Mouse (Mus musculus): Measurements from ENCODE around the gene Mcm10.

The Mcm10 gene

GRCm38 (mm10) chr2:5012491-5013324, at the start of gene Mcm10:
Gene Mcm10, minus strand, starts transcription at chr2:5012791.
- peak; percentile 86 to 87 for DNase-seq (ENCODE audit: low spot score in 2 of 2)

DNA sequence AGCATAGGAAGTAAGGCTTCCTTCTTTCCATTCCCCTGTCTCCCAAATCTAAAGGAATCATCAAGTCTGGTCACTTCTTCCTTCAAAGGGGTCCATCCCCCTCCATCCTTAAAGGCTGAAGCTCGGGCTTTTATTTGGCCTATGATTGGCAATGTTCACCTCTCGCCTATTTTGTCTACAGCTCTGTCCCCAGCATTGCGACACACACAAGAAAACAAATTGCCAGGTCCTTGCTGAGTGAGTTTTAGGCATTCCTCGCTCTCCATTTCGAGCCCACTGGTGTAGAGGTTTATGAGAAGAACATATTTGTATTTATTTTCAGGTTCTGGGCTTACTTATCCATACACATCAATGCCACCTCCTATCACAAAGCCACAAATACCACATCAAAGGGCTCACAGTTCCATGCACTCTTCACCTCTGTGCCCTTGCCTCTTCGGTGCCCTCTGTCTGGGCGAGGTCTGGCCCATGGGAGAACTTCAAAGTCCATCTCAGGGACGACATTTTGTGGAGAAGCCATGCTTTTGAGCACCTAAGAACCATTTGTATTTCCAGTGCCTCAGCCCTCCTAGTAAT, 48.6 kb upstream of the Mcm10 start:
- peak in 1 of 2 experiments; percentile 4 for DNase-seq (ENCODE audit: low spot score in 2 of 2)

- no peak for DNase-seq (ENCODE audit: low spot score in 2 of 2)
These were observed 47.4 kb upstream of the Mcm10 start for GRCm38 (mm10) chr2:5059997-5060396.

DNA sequence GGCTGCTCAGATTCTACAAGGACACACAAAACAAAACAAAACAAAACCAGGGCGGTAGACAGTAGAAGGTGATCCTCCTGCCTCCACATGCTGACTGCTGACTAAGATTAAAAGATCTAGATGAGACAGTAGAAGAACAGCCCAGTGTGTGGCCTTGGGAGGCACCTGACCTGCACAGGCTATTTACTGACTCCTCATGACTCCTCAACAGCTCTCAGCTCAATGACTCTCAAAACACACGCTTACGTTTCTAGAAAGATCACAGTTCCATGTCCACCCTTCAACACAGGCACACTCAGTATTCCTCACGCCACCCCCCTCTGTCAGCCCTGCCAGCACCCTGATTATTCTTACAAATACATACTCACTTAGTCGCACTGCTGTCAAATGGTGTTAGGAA, 45.8 kb upstream of the Mcm10 start:
- no peak for DNase-seq (ENCODE audit: low spot score in 2 of 2)

DNA sequence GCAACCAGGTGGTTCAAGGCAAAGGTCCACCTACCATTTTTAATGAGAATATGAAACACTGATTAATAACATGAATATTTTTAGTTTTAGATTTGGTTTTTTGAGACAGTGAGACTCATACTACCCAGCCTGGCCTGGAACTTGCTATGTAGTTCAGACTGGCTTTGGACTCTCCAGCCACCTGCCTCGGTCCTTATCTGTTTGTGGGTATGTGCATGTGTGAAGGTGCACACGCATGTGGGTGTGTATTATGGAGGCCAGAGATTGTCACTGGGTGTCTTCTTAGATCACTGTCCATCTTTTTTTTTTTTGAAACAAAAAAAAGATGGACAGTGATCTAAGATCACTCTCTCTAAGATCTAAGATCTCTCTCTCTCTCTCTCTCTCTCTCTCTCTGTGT, 38.0 kb upstream of the Mcm10 start:
- no peak for DNase-seq (ENCODE audit: low spot score in 2 of 2)

- DNase-seq (ENCODE audit: low spot score in 2 of 2) = no peak
These were observed 34.4 kb upstream of the Mcm10 start for GRCm38 (mm10) chr2:5047016-5047415.

DNA sequence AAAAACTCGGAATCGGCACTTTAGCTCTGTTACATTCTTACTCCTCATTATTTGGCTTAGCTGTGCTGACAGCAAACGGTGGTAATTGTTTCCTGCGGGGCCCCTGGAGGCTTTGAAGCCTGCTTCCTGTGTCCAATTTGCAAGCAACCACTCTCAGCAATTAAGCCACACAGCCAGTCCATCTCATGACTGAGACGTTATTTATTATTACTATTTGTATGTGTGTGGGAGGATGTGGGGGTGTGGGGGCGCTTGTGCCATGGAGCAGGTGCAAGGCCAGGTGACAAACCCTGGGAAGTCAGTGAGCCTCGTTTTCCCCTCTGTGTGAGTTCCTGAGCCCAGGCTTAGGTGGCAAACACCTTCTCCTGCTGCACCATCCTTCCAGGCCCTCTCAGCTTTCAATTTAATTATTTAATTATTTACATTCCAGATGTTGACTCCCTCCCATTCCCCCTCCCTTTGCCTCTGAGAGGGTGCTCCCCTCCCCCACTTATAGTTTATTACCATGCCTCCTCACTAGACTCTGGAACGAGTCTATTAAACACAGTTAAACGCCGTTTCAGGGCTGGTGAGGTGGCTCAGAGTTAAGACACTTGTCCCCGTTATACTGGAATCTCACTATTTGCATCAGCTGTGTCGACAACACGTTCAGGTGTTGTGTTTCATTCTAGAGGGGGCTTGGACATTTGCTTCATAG, 32.8 kb upstream of the Mcm10 start:
- DNase-seq (ENCODE audit: low spot score in 2 of 2) = no peak

DNA sequence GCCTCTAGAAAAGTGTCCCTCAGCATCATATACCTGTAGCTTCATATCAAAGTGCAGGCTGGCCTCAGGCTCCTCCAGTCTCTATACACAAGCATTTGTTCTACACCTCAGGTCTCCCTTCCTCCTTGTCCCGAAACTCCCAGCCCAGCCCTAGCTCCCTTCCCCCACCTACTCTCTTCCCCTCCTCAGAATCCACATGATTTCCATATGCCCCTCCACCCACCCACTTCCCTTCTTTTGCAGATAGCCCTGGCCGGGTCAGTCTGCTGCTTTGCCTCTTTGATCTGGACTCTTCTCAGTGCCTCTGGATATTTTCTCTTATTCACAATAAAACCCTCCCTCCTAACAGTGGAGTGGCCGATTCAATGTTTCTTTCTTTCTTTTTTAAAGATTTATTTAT, 31.7 kb upstream of the Mcm10 start:
- DNase-seq (ENCODE audit: low spot score in 2 of 2) = no peak

- DNase-seq (ENCODE audit: low spot score in 2 of 2) = no peak
These were observed 30.8 kb upstream of the Mcm10 start for GRCm38 (mm10) chr2:5043476-5043761.

DNA sequence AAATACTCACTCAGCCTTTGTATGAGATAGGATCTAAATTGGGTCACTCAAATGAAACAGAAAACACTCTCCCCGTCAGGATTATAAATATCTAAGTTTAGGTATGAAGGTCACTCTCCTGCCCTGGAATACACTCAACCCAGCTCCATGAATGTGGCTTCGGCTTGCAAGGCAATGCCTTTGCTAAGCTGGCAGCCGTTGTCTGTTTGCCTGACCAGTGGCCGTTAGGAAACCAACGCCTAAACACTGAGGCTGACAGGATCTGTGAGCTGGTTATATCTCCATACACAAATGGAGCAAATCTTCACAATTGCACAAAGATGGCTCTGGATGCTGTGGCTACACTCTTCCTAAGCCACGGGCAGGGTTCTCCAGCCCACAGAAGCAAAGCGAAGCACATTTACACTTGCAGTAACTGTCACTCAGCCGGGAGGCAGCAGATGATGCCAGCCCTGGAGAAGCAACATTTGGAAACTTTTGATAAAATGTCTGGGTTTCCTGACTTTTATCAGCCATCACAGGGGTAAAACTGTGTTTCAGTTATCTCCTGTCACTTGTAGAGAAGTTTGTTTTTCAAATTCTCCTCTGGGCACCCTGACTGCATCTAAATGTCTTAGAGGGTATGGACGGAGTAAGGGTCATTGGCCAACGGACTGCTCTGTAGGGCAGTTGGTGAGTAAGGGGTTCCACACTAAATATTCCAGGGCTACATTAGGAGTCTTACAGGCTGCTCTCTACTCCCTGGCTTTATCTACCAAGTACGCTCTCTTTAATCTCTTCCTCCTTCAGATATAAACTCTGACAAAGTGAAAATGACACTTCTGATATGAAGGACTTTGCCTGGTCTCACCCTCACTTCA, 30.3 kb upstream of the Mcm10 start:
- DNase-seq (ENCODE audit: low spot score in 2 of 2) = no peak

- no peak for DNase-seq (ENCODE audit: low spot score in 2 of 2)
These were observed 29.3 kb upstream of the Mcm10 start for GRCm38 (mm10) chr2:5041854-5042253.

- no peak for DNase-seq (ENCODE audit: low spot score in 2 of 2)
These were observed 27.9 kb upstream of the Mcm10 start for GRCm38 (mm10) chr2:5040281-5041161.

GRCm38 (mm10) chr2:5039350-5040170, 27.0 kb upstream of the Mcm10 start:
- no peak for DNase-seq (ENCODE audit: low spot score in 2 of 2)

GRCm38 (mm10) chr2:5038320-5038719, 25.7 kb upstream of the Mcm10 start:
- no peak for DNase-seq (ENCODE audit: low spot score in 2 of 2)

- DNase-seq (ENCODE audit: low spot score in 2 of 2) = no peak
These were observed 24.8 kb upstream of the Mcm10 start for GRCm38 (mm10) chr2:5037390-5037789.

DNA sequence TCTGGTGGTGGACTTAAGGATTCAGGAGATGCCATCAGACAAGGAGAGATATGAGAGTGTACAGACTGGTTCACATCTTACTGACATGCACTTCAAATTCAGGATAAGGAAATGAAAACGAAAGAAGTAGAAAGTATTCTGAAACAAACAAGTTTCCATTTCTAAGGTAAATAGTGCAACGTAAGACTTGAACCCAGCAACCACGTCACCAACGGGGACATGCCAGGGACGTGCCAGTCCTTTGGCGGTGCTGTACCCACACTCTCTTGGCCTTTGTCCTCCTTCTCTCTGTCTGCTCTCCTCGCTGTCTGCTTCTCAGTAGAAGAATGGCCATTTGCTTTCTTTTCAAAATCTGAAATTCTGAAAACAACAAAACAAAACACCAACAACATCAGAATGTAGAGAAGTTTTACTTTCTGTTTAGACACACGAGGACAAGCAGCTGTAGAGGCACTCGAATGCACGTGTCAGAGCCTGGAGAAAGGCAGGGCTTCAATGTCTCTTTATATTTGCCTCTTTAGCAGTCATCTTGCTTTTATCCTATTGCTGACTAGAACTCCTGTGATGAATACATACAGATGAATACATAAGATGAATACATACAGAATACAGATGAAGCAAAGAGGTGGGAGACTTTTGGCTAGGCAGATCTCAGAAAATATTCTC, 24.0 kb upstream of the Mcm10 start:
- DNase-seq (ENCODE audit: low spot score in 2 of 2) = no peak

DNA sequence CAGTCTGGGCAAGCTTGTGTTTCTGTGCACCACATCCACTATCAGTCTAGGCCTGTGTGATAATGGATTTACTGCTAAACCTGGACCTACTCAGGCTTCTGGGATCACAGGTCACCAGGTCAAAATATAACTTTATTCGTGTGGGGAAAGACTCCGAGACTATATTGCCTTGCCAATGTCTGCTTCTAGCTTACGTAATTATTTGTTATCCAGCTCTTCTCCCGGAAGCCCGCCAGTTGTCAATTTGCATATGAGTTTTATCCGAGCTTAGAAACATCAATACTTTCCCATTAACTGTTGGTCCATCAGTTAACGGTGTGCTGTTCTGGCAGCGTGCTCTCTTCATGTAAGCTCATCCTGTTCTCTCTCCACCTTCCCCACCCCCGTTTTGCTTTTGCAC, 22.6 kb upstream of the Mcm10 start:
- no peak for DNase-seq (ENCODE audit: low spot score in 2 of 2)

DNA sequence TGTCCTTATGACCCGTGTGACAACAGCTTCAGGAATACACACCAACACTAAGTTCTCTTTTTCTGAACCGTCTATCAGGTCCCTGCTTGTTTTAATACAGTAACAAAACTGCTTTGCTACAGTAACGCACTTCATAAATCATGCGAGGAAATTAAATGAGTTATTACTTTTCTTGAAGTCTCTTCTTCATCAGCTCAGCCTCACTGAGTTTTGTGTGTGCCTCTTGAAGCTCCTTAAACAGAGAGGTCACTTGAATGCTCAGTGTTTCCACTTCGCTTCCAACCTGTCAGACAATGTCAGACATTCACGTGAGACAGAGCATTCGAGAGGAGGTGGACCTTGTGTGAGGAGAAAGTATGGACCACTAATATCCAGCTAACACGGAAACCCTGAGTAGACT, 22.2 kb upstream of the Mcm10 start:
- DNase-seq (ENCODE audit: low spot score in 2 of 2) = no peak

DNA sequence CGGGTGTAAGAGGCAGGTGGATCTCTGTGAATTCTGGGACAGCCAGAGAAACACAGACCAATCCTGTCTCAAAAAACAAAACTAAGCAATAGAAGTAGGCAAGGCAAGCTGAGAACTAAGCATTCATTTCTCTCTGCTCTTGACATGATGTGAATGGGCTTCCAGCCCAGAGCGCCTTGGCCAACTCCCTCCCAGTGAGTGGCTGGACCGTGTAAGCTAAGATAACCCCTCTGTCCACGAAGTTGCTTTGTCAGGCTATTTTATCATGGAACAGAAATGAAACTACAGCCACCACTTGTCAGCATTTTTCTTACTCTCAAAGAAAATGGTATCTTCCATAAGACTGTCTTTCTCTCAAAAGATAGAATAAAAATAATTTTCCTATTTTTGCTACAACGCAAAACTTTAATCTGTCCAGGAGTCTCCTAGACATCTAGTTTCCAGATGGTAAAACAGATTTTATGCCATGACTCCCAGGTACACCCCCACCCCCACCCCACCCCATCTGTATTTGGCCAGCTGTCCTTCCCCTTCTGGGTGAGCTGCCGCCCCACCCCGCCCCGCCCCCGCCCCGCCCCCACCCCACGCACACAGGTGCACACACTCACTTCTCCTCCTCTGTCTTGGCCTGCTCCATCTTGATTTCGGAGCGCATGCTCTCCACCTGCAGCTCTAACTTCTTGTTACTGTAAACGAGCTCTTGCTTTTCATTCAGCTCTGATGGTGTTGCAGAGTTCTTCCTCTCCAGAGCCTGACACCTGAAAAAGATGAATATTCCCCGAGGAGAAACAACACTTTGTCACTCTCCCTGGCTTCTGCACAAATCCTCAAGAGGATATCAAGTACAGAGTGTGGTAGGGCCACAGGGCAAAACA, 21.2 kb upstream of the Mcm10 start:
- no peak for DNase-seq (ENCODE audit: low spot score in 2 of 2)
